Mouse (Mus musculus) intestine, embryonic 16.5 days (tissue): ENCODE data around the gene Rab3gap2. TPM values are rescaled to one million over a fixed set of nuclear protein-coding genes. Genes with fewer than 3 reads are reported as not detected.

Source experiments
- ATAC-seq: fragments of 200-750 bp; cut with Nextera tagmentation; 2 replicates; pipeline ENCODE4 v1.8.0; 2017; ENCODE audit warnings: moderate TSS enrichment, moderate library complexity
- H3K27ac ChIP-seq: fragments of 300-500 bp; sonication (generic); 2 replicates; pipeline ENCODE4 v1.5.1; 2014; ENCODE audit warnings: mild to moderate bottlenecking, low read length
- H3K27me3 ChIP-seq: fragments of 300-500 bp; sonication (generic); replicated peaks from 2 replicates; pipeline ENCODE4 v1.6.1; 2014; ENCODE audit warnings: low read length, control low read depth, mixed read lengths; ENCODE audit not compliant: control insufficient read depth, insufficient read depth
- H3K36me3 ChIP-seq: fragments of 300-500 bp; sonication (generic); 2 replicates; pipeline ENCODE4 v1.6.1; 2014; ENCODE audit warnings: low read length, control low read depth; ENCODE audit not compliant: control insufficient read depth, insufficient read depth
- H3K4me1 ChIP-seq: fragments of 300-500 bp; sonication (generic); 2 replicates; pipeline ENCODE4 v1.6.1; 2014; ENCODE audit warnings: low read length, control low read depth, mixed read lengths; ENCODE audit not compliant: control insufficient read depth, insufficient read depth
- H3K4me2 ChIP-seq: fragments of 300-500 bp; sonication (generic); 2 replicates; pipeline ENCODE4 v1.6.1; 2014; ENCODE audit warnings: low read depth, low read length, control low read depth
- H3K4me3 ChIP-seq: fragments of 300-500 bp; sonication (generic); 2 replicates; pipeline ENCODE4 v1.5.1; 2014; ENCODE audit warnings: mild to moderate bottlenecking, low read length
- H3K9ac ChIP-seq: fragments of 300-500 bp; sonication (generic); 2 replicates; pipeline ENCODE4 v1.6.1; 2014; ENCODE audit warnings: low read depth, low read length
- H3K9me3 ChIP-seq: fragments of 300-500 bp; sonication (generic); 2 replicates; pipeline ENCODE4 v1.6.1; 2016; ENCODE audit warnings: low read length, control low read depth; ENCODE audit not compliant: control insufficient read depth
- WGBS: fragments of 180-500 bp; shearing (Covaris S2); extraction: QIAGEN DNeasy Blood & Tissue Kit; methylation state at CpG from one replicate; pipeline ENCODE4 v1.1.7; 2014; 5-methylcytosine and 5-hydroxymethylcytosine counted together
- polyA plus RNA-seq: library from polyadenylated mRNA; unstranded; fragments of >200 nt; fragmentation: Nextera tagmentation; extraction: Ambion mirVana; gene quantifications from 2 replicates; pipeline ENCODE4 v1.2.1, GENCODE M21; 2015

Gene Rab3gap2
- polyA plus RNA-seq, 1 experiment from 2014 or later, result 25.4 TPM

GRCm38 (mm10) chr1:185216762-185217161 is 12.8 kb downstream of the Rab3gap2 start:
- peaks cover 10% of the 10 kb centered on the region for H3K4me1 ChIP-seq
- H3K4me2 ChIP-seq, result no peak overlapping the region
- H3K27me3 ChIP-seq, result no peaks in the 10 kb centered on the region
- no peak overlapping the region for H3K9ac ChIP-seq
- 27% methylated on average over 2 of the region's 2 CpGs for WGBS
- ATAC-seq, result peak; percentile 78
- no peak overlapping the region for H3K27ac ChIP-seq
- no peak overlapping the region for H3K4me3 ChIP-seq
- peaks cover 3% of the 10 kb centered on the region; the same call in 1 of the 2 replicates for H3K36me3 ChIP-seq
- H3K9me3 ChIP-seq, result no peaks in the 10 kb centered on the region

GRCm38 (mm10) chr1:185217966-185218365 is 14.0 kb downstream of the Rab3gap2 start:
- WGBS, result 71% methylated on average over 5 of the region's 5 CpGs
- ATAC-seq, result no peak
- Histone ChIP-seq H3K36me3 (peaks cover 3% of the 10 kb centered on the region; the same call in 1 of the 2 replicates), H3K4me1 (peaks cover 10% of the 10 kb centered on the region), H3K4me2 (no peak overlapping the region), H3K4me3 (no peak overlapping the region), H3K27me3 (no peaks in the 10 kb centered on the region), H3K9ac (no peak overlapping the region), H3K27ac (no peak overlapping the region), H3K9me3 (no peaks in the 10 kb centered on the region)

GRCm38 (mm10) chr1:185226889-185227288 is 23.0 kb downstream of the Rab3gap2 start:
- Histone ChIP-seq H3K9me3 (no peaks in the 10 kb centered on the region), H3K27me3 (no peaks in the 10 kb centered on the region), H3K4me1 (peaks cover 16% of the 10 kb centered on the region), H3K27ac (no peak overlapping the region), H3K9ac (no peak overlapping the region), H3K36me3 (peaks cover 8% of the 10 kb centered on the region), H3K4me3 (no peak overlapping the region), H3K4me2 (no peak overlapping the region)
- WGBS, result 91% methylated on average over 6 of the region's 6 CpGs
- no peak for ATAC-seq

- no peaks in the 10 kb centered on the region for H3K9me3 ChIP-seq
- H3K9ac ChIP-seq, result no peak overlapping the region
- no peaks in the 10 kb centered on the region for H3K27me3 ChIP-seq
- WGBS, result 88% methylated on average over 7 of the region's 7 CpGs
- no peak overlapping the region for H3K4me3 ChIP-seq
- peaks cover 16% of the 10 kb centered on the region for H3K4me1 ChIP-seq
- peaks cover 8% of the 10 kb centered on the region for H3K36me3 ChIP-seq
- no peak for ATAC-seq
- H3K27ac ChIP-seq, result no peak overlapping the region
- no peak overlapping the region for H3K4me2 ChIP-seq
Observed at GRCm38 (mm10) chr1:185227766-185228165, 23.8 kb downstream of the Rab3gap2 start.

- Histone ChIP-seq H3K4me2 (no peak overlapping the region), H3K9me3 (no peaks in the 10 kb centered on the region), H3K27ac (peak overlapping the region; percentile 86), H3K4me1 (peaks cover 16% of the 10 kb centered on the region), H3K36me3 (peaks cover 8% of the 10 kb centered on the region), H3K4me3 (no peak overlapping the region), H3K9ac (0 out of 2 replicates have a peak overlapping the region, but pooled peaks have one; percentile 3), H3K27me3 (no peaks in the 10 kb centered on the region)
- 30% methylated on average over 7 of the region's 7 CpGs for WGBS
- peak; percentile 97 for ATAC-seq
Observed at GRCm38 (mm10) chr1:185229406-185230201, 25.7 kb downstream of the Rab3gap2 start.

GRCm38 (mm10) chr1:185235837-185236236 is 31.9 kb downstream of the Rab3gap2 start:
- no peaks in the 10 kb centered on the region for H3K9me3 ChIP-seq
- no peak overlapping the region for H3K4me2 ChIP-seq
- no peaks in the 10 kb centered on the region for H3K27me3 ChIP-seq
- ATAC-seq, result no peak
- no peak overlapping the region for H3K9ac ChIP-seq
- 95% methylated on average over 5 of the region's 5 CpGs for WGBS
- no peak overlapping the region for H3K4me3 ChIP-seq
- H3K27ac ChIP-seq, result no peak overlapping the region
- no peaks in the 10 kb centered on the region for H3K4me1 ChIP-seq
- peaks cover 15% of the 10 kb centered on the region for H3K36me3 ChIP-seq

- Histone ChIP-seq H3K9ac (no peak overlapping the region), H3K4me2 (no peak overlapping the region), H3K4me3 (no peak overlapping the region), H3K9me3 (no peaks in the 10 kb centered on the region), H3K27ac (no peak overlapping the region), H3K36me3 (peaks cover 19% of the 10 kb centered on the region), H3K27me3 (no peaks in the 10 kb centered on the region), H3K4me1 (no peaks in the 10 kb centered on the region)
- no peak for ATAC-seq
- WGBS, result 83% methylated on average over 4 of the region's 4 CpGs
Observed at GRCm38 (mm10) chr1:185236530-185236929, 32.6 kb downstream of the Rab3gap2 start.

GRCm38 (mm10) chr1:185243013-185243412 is 39.1 kb downstream of the Rab3gap2 start:
- H3K9ac ChIP-seq, result no peak overlapping the region
- no peaks in the 10 kb centered on the region for H3K27me3 ChIP-seq
- H3K4me3 ChIP-seq, result no peak overlapping the region
- no peak overlapping the region for H3K27ac ChIP-seq
- WGBS, result 83% methylated on average over 8 of the region's 8 CpGs
- no peaks in the 10 kb centered on the region for H3K9me3 ChIP-seq
- H3K4me2 ChIP-seq, result no peak overlapping the region
- ATAC-seq, result no peak
- H3K36me3 ChIP-seq, result peaks cover 13% of the 10 kb centered on the region; the same call in 1 of the 2 replicates
- no peaks in the 10 kb centered on the region for H3K4me1 ChIP-seq

- WGBS, result 69% methylated on average over 7 of the region's 7 CpGs
- ATAC-seq, result no peak
- no peak overlapping the region for H3K4me3 ChIP-seq
Observed at GRCm38 (mm10) chr1:185245456-185245855, 41.5 kb downstream of the Rab3gap2 start.

More at GRCm38 (mm10) chr1:185245456-185245855, 41.5 kb downstream of the Rab3gap2 start:
- H3K4me2 ChIP-seq, result no peak overlapping the region
- no peaks in the 10 kb centered on the region for H3K4me1 ChIP-seq
- H3K9ac ChIP-seq, result no peak overlapping the region
- no peaks in the 10 kb centered on the region for H3K27me3 ChIP-seq
- H3K27ac ChIP-seq, result no peak overlapping the region
- no peaks in the 10 kb centered on the region for H3K9me3 ChIP-seq
- peaks cover 6% of the 10 kb centered on the region; the same call in 1 of the 2 replicates for H3K36me3 ChIP-seq
